Mouse (Mus musculus) hindbrain, embryonic 16.5 days (tissue): ENCODE data around the gene Gm21974. TPM values are rescaled to one million over a fixed set of nuclear protein-coding genes. Genes with fewer than 3 reads are reported as not detected.

Experiments used
- ATAC-seq: fragments of 200-750 bp; cut with Nextera tagmentation; 2 replicates; pipeline ENCODE4 v1.8.0; 2017; ENCODE audit warnings: moderate TSS enrichment, moderate library complexity
- H3K27ac ChIP-seq: fragments of 300-500 bp; sonication (generic); 2 replicates; pipeline ENCODE4 v1.5.1; 2014; ENCODE audit warnings: low read depth, mild to moderate bottlenecking, control low read depth, low read length, moderate library complexity
- H3K27me3 ChIP-seq: fragments of 300-500 bp; sonication (generic); replicated peaks from 2 replicates; pipeline ENCODE4 v1.6.1; 2014; ENCODE audit warnings: low read length; ENCODE audit not compliant: control insufficient read depth, insufficient read depth
- H3K36me3 ChIP-seq: fragments of 300-500 bp; sonication (generic); 2 replicates; pipeline ENCODE4 v1.6.1; 2014; ENCODE audit warnings: mild to moderate bottlenecking, low read length, moderate library complexity, mixed read lengths; ENCODE audit not compliant: control insufficient read depth, insufficient read depth
- H3K4me1 ChIP-seq: fragments of 300-500 bp; sonication (generic); 2 replicates; pipeline ENCODE4 v1.6.1; 2014; ENCODE audit warnings: low read depth, low read length; ENCODE audit not compliant: control insufficient read depth, insufficient read depth
- H3K4me2 ChIP-seq: fragments of 300-500 bp; sonication (generic); 2 replicates; pipeline ENCODE4 v1.6.1; 2014; ENCODE audit warnings: mild to moderate bottlenecking, low read length, control low read depth, moderate library complexity
- H3K4me3 ChIP-seq: fragments of 300-500 bp; sonication (generic); 2 replicates; pipeline ENCODE4 v1.5.1; 2014; ENCODE audit warnings: mild to moderate bottlenecking, low read length, control low read depth, moderate library complexity
- H3K9ac ChIP-seq: fragments of 300-500 bp; sonication (generic); 2 replicates; pipeline ENCODE4 v1.6.1; 2014; ENCODE audit warnings: low read depth, mild to moderate bottlenecking, control low read depth, low read length, moderate library complexity
- H3K9me3 ChIP-seq: fragments of 300-500 bp; sonication (generic); 2 replicates; pipeline ENCODE4 v1.6.1; 2014; ENCODE audit warnings: mild to moderate bottlenecking, low read length, moderate library complexity; ENCODE audit not compliant: control insufficient read depth
- WGBS: fragments of 180-500 bp; shearing (Covaris S2); extraction: QIAGEN DNeasy Blood & Tissue Kit; methylation state at CpG from one replicate; pipeline ENCODE4 v1.1.7; 2014; 5-methylcytosine and 5-hydroxymethylcytosine counted together
- polyA plus RNA-seq: library from polyadenylated mRNA; unstranded; fragments of >200 nt; fragmentation: Nextera tagmentation; extraction: Ambion mirVana; gene quantifications from 2 replicates; pipeline ENCODE4 v1.2.1, GENCODE M21; 2015

Gene Gm21974
- polyA plus RNA-seq, 1 experiment from 2014 or later: not detected

- no peak overlapping the region for H3K9ac ChIP-seq
- no peak for ATAC-seq
- no peaks in the 10 kb centered on the region for H3K9me3 ChIP-seq
- no peak overlapping the region for H3K27ac ChIP-seq
- no peaks in the 10 kb centered on the region for H3K27me3 ChIP-seq
- H3K4me2 ChIP-seq: no peak overlapping the region
- H3K4me3 ChIP-seq: no peak overlapping the region
- H3K4me1 ChIP-seq: peaks cover 5% of the 10 kb centered on the region
- 82% methylated on average over 3 of the region's 3 CpGs for WGBS
- H3K36me3 ChIP-seq: peaks cover 35% of the 10 kb centered on the region
Observed at GRCm38 (mm10) chr7:127888821-127889220, 6.4 kb downstream of the Gm21974 start.

- peaks cover 43% of the 10 kb centered on the region for H3K36me3 ChIP-seq
- WGBS: 85% methylated on average over 3 of the region's 3 CpGs
- no peaks in the 10 kb centered on the region for H3K9me3 ChIP-seq
- H3K9ac ChIP-seq: no peak overlapping the region
- ATAC-seq: no peak
- no peak overlapping the region for H3K27ac ChIP-seq
- no peaks in the 10 kb centered on the region for H3K27me3 ChIP-seq
- no peak overlapping the region for H3K4me2 ChIP-seq
- H3K4me3 ChIP-seq: no peak overlapping the region
- H3K4me1 ChIP-seq: peaks cover 8% of the 10 kb centered on the region
Observed at GRCm38 (mm10) chr7:127887781-127888180, 7.5 kb downstream of the Gm21974 start.

- H3K27me3 ChIP-seq: no peaks in the 10 kb centered on the region
- peaks cover 46% of the 10 kb centered on the region for H3K36me3 ChIP-seq
- H3K4me3 ChIP-seq: no peak overlapping the region
- H3K4me1 ChIP-seq: peaks cover 8% of the 10 kb centered on the region
- H3K9ac ChIP-seq: no peak overlapping the region
- WGBS: 87% methylated on average over 8 of the region's 8 CpGs
- no peak for ATAC-seq
- no peak overlapping the region for H3K27ac ChIP-seq
- no peak overlapping the region for H3K4me2 ChIP-seq
- no peaks in the 10 kb centered on the region for H3K9me3 ChIP-seq
Observed at GRCm38 (mm10) chr7:127887191-127887590, 8.1 kb downstream of the Gm21974 start.

DNA sequence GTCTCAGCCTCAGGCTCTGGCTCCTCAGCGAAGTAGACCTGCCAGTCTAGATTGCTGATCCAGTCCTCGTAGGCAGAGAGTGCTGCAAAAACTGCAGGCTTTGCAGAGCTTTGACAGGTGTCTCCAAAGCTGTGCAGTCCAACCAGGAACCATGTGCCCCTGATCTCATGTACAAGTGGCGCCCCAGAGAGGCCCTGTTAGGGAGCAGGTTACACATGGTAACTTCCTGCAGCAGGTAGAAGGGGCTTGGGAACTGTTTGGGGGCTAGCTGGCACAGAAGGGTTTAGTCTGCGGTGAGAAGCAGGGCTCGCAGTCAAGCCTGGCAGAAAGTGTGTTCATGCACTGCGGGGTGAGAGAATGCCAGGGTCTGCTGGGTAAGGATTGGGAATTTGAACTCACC lies 8.7 kb downstream of the Gm21974 start:
- H3K27me3 ChIP-seq: no peaks in the 10 kb centered on the region
- H3K9me3 ChIP-seq: no peaks in the 10 kb centered on the region
- H3K4me1 ChIP-seq: peaks cover 8% of the 10 kb centered on the region
- H3K27ac ChIP-seq: no peak overlapping the region
- 92% methylated on average over 6 of the region's 6 CpGs for WGBS
- no peak overlapping the region for H3K4me3 ChIP-seq
- no peak overlapping the region for H3K4me2 ChIP-seq
- ATAC-seq: no peak
- H3K36me3 ChIP-seq: peaks cover 52% of the 10 kb centered on the region
- H3K9ac ChIP-seq: no peak overlapping the region

GRCm38 (mm10) chr7:127885951-127886350 lies 9.3 kb downstream of the Gm21974 start:
- Histone ChIP-seq H3K9ac (no peak overlapping the region), H3K4me3 (no peak overlapping the region), H3K27me3 (no peaks in the 10 kb centered on the region), H3K4me2 (no peak overlapping the region), H3K27ac (no peak overlapping the region), H3K9me3 (no peaks in the 10 kb centered on the region), H3K4me1 (peaks cover 8% of the 10 kb centered on the region), H3K36me3 (peaks cover 58% of the 10 kb centered on the region)
- ATAC-seq: no peak
- WGBS: 68% methylated on average over 6 of the region's 6 CpGs

DNA sequence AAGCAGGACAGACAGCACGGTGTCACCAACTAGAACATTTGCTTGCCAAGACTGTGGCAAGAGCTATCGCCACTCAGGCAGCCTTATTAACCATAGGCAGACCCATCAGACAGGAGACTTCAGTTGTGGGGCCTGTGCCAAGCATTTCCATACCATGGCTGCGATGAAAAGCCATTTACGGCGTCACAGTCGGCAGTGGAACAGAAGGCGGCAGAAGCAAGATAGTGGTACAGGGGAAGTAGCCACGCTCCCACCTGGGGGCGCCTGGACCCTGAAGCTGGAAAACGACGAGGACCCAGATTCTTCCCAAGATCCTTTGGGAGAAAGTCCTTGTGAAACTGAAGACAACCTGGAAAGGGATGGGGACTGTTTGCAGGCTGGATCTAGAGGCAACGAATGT lies 14.8 kb downstream of the Gm21974 start:
- ATAC-seq: no peak
- H3K27ac ChIP-seq: no peak overlapping the region

DNA sequence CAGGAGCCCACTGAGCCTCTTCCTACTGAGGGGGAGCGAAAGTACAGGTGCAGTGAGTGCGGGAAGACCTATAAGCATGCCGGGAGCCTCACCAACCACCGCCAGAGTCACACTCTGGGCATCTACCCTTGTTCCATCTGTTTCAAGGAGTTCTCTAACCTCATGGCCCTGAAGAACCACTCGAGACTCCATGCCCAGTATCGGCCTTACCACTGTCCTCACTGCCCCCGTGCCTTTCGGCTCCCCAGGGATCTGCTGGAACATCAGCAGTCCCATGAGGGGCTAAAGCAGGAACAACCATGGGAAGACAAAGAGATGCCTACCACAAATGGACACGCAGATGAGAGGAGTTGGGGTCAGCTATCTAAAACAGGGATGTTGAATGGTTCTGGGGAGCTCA lies 16.0 kb downstream of the Gm21974 start:
- Histone ChIP-seq H3K4me3 (no peak overlapping the region), H3K4me1 (peaks cover 20% of the 10 kb centered on the region), H3K9ac (no peak overlapping the region), H3K27ac (no peak overlapping the region), H3K9me3 (no peaks in the 10 kb centered on the region), H3K27me3 (no peaks in the 10 kb centered on the region), H3K4me2 (no peak overlapping the region), H3K36me3 (peaks cover 51% of the 10 kb centered on the region)
- 98% methylated on average over 9 of the region's 9 CpGs for WGBS
- no peak for ATAC-seq

More for the DNA sequence above, 14.8 kb downstream of the Gm21974 start:
- Histone ChIP-seq H3K4me2 (no peak overlapping the region), H3K36me3 (peaks cover 55% of the 10 kb centered on the region), H3K9ac (no peak overlapping the region), H3K9me3 (no peaks in the 10 kb centered on the region), H3K4me1 (peaks cover 16% of the 10 kb centered on the region), H3K27me3 (no peaks in the 10 kb centered on the region), H3K4me3 (no peak overlapping the region)
- 91% methylated on average over 12 of the region's 12 CpGs for whole genome bisulfite sequencing

DNA sequence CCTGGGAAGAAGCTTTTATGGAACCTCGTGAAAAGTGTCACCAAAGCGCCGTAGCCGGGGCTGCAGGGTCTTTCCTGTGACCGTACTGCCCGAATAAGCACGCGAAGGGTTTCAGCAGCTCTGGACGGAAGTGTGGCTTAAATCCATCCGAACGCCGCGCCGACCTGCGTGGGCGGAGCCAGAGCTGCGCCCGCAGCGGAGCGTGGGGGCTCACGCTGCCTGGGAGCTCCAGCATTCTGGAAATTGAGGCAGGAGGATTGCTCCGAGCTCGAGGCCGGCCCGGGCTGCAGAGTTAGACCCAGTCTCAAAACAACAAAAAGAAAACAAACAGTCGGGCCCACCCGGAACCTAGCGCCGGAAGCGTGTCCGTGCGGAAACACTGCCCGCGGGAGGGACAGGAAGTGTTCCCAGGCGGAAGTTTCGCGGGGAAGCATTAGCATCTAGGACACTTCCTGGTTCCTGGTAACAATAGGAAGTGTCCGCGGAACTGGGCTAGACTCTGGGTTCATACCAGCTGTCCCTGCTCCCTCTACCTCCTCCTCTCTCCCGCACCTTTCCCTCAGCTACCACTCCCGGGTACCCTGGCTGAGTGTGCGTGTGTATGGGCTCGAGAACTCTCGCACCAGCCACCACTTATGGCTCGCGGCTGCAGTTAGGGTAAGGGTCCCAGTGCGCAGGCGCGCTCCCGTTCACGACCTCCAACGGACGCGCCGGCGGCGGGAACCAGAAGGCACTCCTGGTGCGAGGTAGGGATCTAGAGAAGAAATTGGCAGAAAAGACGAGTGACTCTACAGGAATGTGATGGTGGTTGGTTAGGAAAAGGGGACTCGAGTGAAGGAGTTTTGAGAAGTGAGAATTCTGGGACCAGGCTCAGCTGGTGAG lies 18.5 kb downstream of the Gm21974 start, which contains the start of gene Zfp668:
Gene Zfp668 (minus strand): TSS at position 362 of the 882 bp plus-strand sequence.
- Histone ChIP-seq H3K4me3 (peak within 1 kb of the TSS; percentile 83), H3K4me2 (peak within 1 kb of the TSS; percentile 76), H3K9me3 (no peaks in the 10 kb centered on the region), H3K36me3 (peaks cover 31% of the 10 kb centered on the region), H3K4me1 (peaks cover 27% of the 10 kb centered on the region), H3K9ac (peak within 1 kb of the TSS; percentile 94), H3K27me3 (no peaks in the 10 kb centered on the region), H3K27ac (peak within 1 kb of the TSS; percentile 98)
- under 1% methylated on average over 58 of the region's 60 CpGs for WGBS
- ATAC-seq: peak; percentile 67

GRCm38 (mm10) chr7:127876041-127876466 lies 19.2 kb downstream of the Gm21974 start, which contains the start of gene Zfp646:
Zfp646 (plus strand) TSS chr7:127876221.
- Histone ChIP-seq H3K36me3 (peaks cover 25% of the 10 kb centered on the region), H3K4me3 (peak within 1 kb of the TSS; percentile 83), H3K9ac (peak within 1 kb of the TSS; percentile 94), H3K4me1 (peaks cover 27% of the 10 kb centered on the region), H3K27me3 (no peaks in the 10 kb centered on the region), H3K4me2 (peak within 1 kb of the TSS; percentile 76), H3K27ac (peak within 1 kb of the TSS; percentile 98), H3K9me3 (no peaks in the 10 kb centered on the region)
- 2% methylated on average over 40 of the region's 41 CpGs for WGBS
- ATAC-seq: peak; percentile 89
